Comparison of ENCODE assay signal across 31 mouse cellular contexts in genomic region chr4:144448546-144448945, GRCm38 (mm10). TPM values are rescaled to one million over a fixed set of nuclear protein-coding genes. Genes with fewer than 3 reads are reported as not detected.
A peak's percentile ranks its signal among the peaks of the same experiment; 100 is the strongest.
DNase-seq lines count a peak whose midpoint lies in the region; ATAC-seq lines count a peak whose summit lies in the region.
"Had no signal": no experiment of that assay in that cellular context is flagged by ENCODE, and none has a peak within 500 bp of the region (broad histone marks: within the 10 kb centered on the region; RNA-seq: fewer than 3 reads in every experiment).

No protein-coding gene starts in this region.

- H3K9ac ChIP-seq in intestine, embryonic 16.5 days (ENCODE audit: low read depth, low read length), result no peak overlapping the region
- no peak overlapping the region for H3K9ac ChIP-seq in hindbrain, embryonic 14.5 days
- H3K9ac ChIP-seq: embryonic facial prominence, embryonic 12.5 days; forebrain, embryonic 12.5 days had no signal

- no peak overlapping the region for H3K27ac ChIP-seq in hindbrain, embryonic 10.5 days
- H3K27ac ChIP-seq in intestine, embryonic 16.5 days (ENCODE audit: low read length), result no peak overlapping the region
- no peak overlapping the region for H3K27ac ChIP-seq in hindbrain, embryonic 14.5 days
- H3K27ac ChIP-seq: embryonic facial prominence, embryonic 12.5 days; forebrain, embryonic 10.5 days; forebrain, embryonic 12.5 days had no signal

- 89% methylated on average over 2 of the region's 2 CpGs for WGBS in hindbrain, embryonic 10.5 days
- WGBS in intestine, embryonic 16.5 days, result 81% methylated on average over 2 of the region's 2 CpGs
- 90% methylated on average over 2 of the region's 2 CpGs for WGBS in hindbrain, embryonic 14.5 days

- H3K4me2 ChIP-seq in intestine, embryonic 16.5 days (ENCODE audit: low read depth, low read length), result no peak overlapping the region
- H3K4me2 ChIP-seq in hindbrain, embryonic 14.5 days (replicated peaks), result no peak overlapping the region
- H3K4me2 ChIP-seq: embryonic facial prominence, embryonic 12.5 days; forebrain, embryonic 12.5 days had no signal

- H3K9me3 ChIP-seq in hindbrain, embryonic 10.5 days, result 0 out of 2 replicates have a peak, but pooled peaks cover 2% of the 10 kb centered on the region
- no peaks in the 10 kb centered on the region for H3K9me3 ChIP-seq in intestine, embryonic 16.5 days (ENCODE audit: control insufficient read depth, low read length)
- H3K9me3 ChIP-seq in hindbrain, embryonic 14.5 days (ENCODE audit: control insufficient read depth, low read length), result peaks cover 8% of the 10 kb centered on the region; the same call in 1 of the 2 replicates
- H3K9me3 ChIP-seq: embryonic facial prominence, embryonic 12.5 days had no signal

- no peaks in the 10 kb centered on the region for H3K36me3 ChIP-seq in hindbrain, embryonic 10.5 days
- no peaks in the 10 kb centered on the region for H3K36me3 ChIP-seq in intestine, embryonic 16.5 days (ENCODE audit: control insufficient read depth, insufficient read depth, low read length)
- no peaks in the 10 kb centered on the region for H3K36me3 ChIP-seq in hindbrain, embryonic 14.5 days (replicated peaks; ENCODE audit: control insufficient read depth, insufficient read depth)
- H3K36me3 ChIP-seq: embryonic facial prominence, embryonic 12.5 days; forebrain, embryonic 10.5 days; forebrain, embryonic 12.5 days; G1E had no signal

- H3K27me3 ChIP-seq in hindbrain, embryonic 10.5 days (ENCODE audit: insufficient read depth, poor library complexity, severe bottlenecking), result no peaks in the 10 kb centered on the region
- no peaks in the 10 kb centered on the region for H3K27me3 ChIP-seq in intestine, embryonic 16.5 days (replicated peaks; ENCODE audit: control insufficient read depth, insufficient read depth, low read length)
- no peaks in the 10 kb centered on the region for H3K27me3 ChIP-seq in hindbrain, embryonic 14.5 days (ENCODE audit: control insufficient read depth, insufficient read depth, low read length)
- H3K27me3 ChIP-seq: embryonic facial prominence, embryonic 12.5 days; forebrain, embryonic 12.5 days; Patski had no signal

- H3K4me3 ChIP-seq in hindbrain, embryonic 10.5 days, result no peak overlapping the region
- H3K4me3 ChIP-seq in intestine, embryonic 16.5 days (ENCODE audit: low read length), result no peak overlapping the region
- H3K4me3 ChIP-seq in hindbrain, embryonic 14.5 days (replicated peaks; ENCODE audit: low read length), result no peak overlapping the region
- H3K4me3 ChIP-seq: embryonic facial prominence, embryonic 12.5 days; forebrain, embryonic 10.5 days; forebrain, embryonic 12.5 days had no signal

- DNase-seq in heart, adult 11 months, result peak; percentile 0
- DNase-seq in heart, postnatal 25 days (ENCODE audit: low spot score), result no peak
- DNase-seq in gonadal fat pad, adult 2 months (ENCODE audit: low read depth), result peak; percentile 98
- DNase-seq in hindbrain, embryonic 10.5 days (ENCODE audit: low spot score), result no peak
- DNase-seq in hindbrain, embryonic 14.5 days (ENCODE audit: low spot score), result no peak
- DNase-seq: adrenal gland, adult 8-10 months; adrenal gland, postnatal 14 days; adrenal gland, postnatal 36 days; B cell, adult 2 months; cerebellum, adult 18-20 months; cerebellum, adult 8-10 months; cerebellum, adult 9-11 months; cerebellum, postnatal 14 days; cerebellum, postnatal 36 days had no signal

- intact Hi-C loops in heart, postnatal 25 days (cut with DNase I), result no loop called here

- peak; percentile 71 for ATAC-seq in common myeloid progenitor, adult 5-6 weeks (replicated peaks; ENCODE audit: low read depth, poor library complexity, severe bottlenecking)
- ATAC-seq in megakaryocyte progenitor cell, adult 5-6 weeks (replicated peaks; ENCODE audit: poor library complexity), result peak; percentile 92
- no peak for ATAC-seq in intestine, embryonic 16.5 days
- ATAC-seq in hindbrain, embryonic 14.5 days (ENCODE audit: low FRiP score), result no peak
- ATAC-seq: activated CD4-positive, CD25-positive, alpha-beta regulatory T cell, adult 4 months; CD4-positive, CD25-positive, alpha-beta regulatory T cell, adult 4 months; forebrain, embryonic 14.5 days; forebrain, embryonic 16.5 days; Patski had no signal

- H3K4me1 ChIP-seq in hindbrain, embryonic 10.5 days (replicated peaks), result no peaks in the 10 kb centered on the region
- H3K4me1 ChIP-seq in intestine, embryonic 16.5 days (ENCODE audit: control insufficient read depth, insufficient read depth, low read length), result no peaks in the 10 kb centered on the region
- no peaks in the 10 kb centered on the region for H3K4me1 ChIP-seq in hindbrain, embryonic 14.5 days (replicated peaks; ENCODE audit: control insufficient read depth, insufficient read depth, low read length)
- H3K4me1 ChIP-seq: embryonic facial prominence, embryonic 12.5 days; forebrain, embryonic 10.5 days; forebrain, embryonic 12.5 days had no signal

RNA-seq across cellular contexts. Expression of gene Gm9944, which starts 4.6 kb away (rescaled TPM):
- total RNA-seq in heart, postnatal 25 days (2021), result not detected
- not detected in 2 replicates for total RNA-seq in common myeloid progenitor, adult 5-6 weeks (2017)
- polyA plus RNA-seq in gonadal fat pad, adult 2 months (2012; rRNA removed), result not detected in 2 replicates
- total RNA-seq in megakaryocyte progenitor cell, adult 5-6 weeks (2015), result not detected in 2 replicates
- total RNA-seq in megakaryocyte progenitor cell, adult 5-6 weeks (2017), result not detected in 2 replicates
- not detected in 2 replicates for polyA plus RNA-seq in hindbrain, embryonic 10.5 days (2016; fragmentation: Nextera tagmentation; extraction: Ambion mirVana)
- not detected in 2 replicates for polyA plus RNA-seq in intestine, embryonic 16.5 days (2015; fragmentation: Nextera tagmentation; extraction: Ambion mirVana)
- polyA plus RNA-seq in hindbrain, embryonic 14.5 days (2014; fragmentation: Nextera tagmentation; extraction: Ambion mirVana), result not detected in 2 replicates
- total RNA-seq: adrenal gland, adult 18-20 months; adrenal gland, adult 8-10 months; adrenal gland, postnatal 14 days; adrenal gland, postnatal 36 days; CH12.LX; G1E had no signal
- polyA plus RNA-seq: activated CD4-positive, CD25-positive, alpha-beta regulatory T cell, adult 4 months; CD4-positive, CD25-positive, alpha-beta regulatory T cell, adult 4 months; cortical plate, adult 2 months; embryonic facial prominence, embryonic 12.5 days; embryonic facial prominence, embryonic 14.5 days; forebrain, embryonic 10.5 days; forebrain, embryonic 12.5 days; forebrain, embryonic 14.5 days; forebrain, embryonic 16.5 days; frontal cortex, adult 2 months; G1E; Patski had no signal

RNA-seq across cellular contexts. Expression of gene 1700012P22Rik, which starts 10.0 kb away (rescaled TPM):
- total RNA-seq in heart, postnatal 25 days (2021), result not detected
- not detected in 2 replicates for total RNA-seq in common myeloid progenitor, adult 5-6 weeks (2017)
- polyA plus RNA-seq in gonadal fat pad, adult 2 months (2012; rRNA removed), result 0.55 and 0.95 TPM in 2 replicates
- not detected in 2 replicates for total RNA-seq in megakaryocyte progenitor cell, adult 5-6 weeks (2015)
- total RNA-seq in megakaryocyte progenitor cell, adult 5-6 weeks (2017), result not detected in 2 replicates
- 0.16 and 0.47 TPM in 2 replicates for polyA plus RNA-seq in hindbrain, embryonic 10.5 days (2016; fragmentation: Nextera tagmentation; extraction: Ambion mirVana)
- polyA plus RNA-seq in intestine, embryonic 16.5 days (2015; fragmentation: Nextera tagmentation; extraction: Ambion mirVana), result not detected in 2 replicates
- 0.29 TPM in 1 of 2 replicates, not detected in the other for polyA plus RNA-seq in hindbrain, embryonic 14.5 days (2014; fragmentation: Nextera tagmentation; extraction: Ambion mirVana)
- total RNA-seq: adrenal gland, adult 18-20 months; adrenal gland, adult 8-10 months; adrenal gland, postnatal 14 days; adrenal gland, postnatal 36 days; CH12.LX; G1E had no signal
- polyA plus RNA-seq: activated CD4-positive, CD25-positive, alpha-beta regulatory T cell, adult 4 months; CD4-positive, CD25-positive, alpha-beta regulatory T cell, adult 4 months; cortical plate, adult 2 months; embryonic facial prominence, embryonic 12.5 days; embryonic facial prominence, embryonic 14.5 days; forebrain, embryonic 10.5 days; forebrain, embryonic 12.5 days; forebrain, embryonic 14.5 days; forebrain, embryonic 16.5 days; frontal cortex, adult 2 months; G1E; Patski had no signal

RNA-seq across cellular contexts. Expression of gene Aadacl3, which starts 15.0 kb away (rescaled TPM):
- not detected for total RNA-seq in heart, postnatal 25 days (2021)
- total RNA-seq in common myeloid progenitor, adult 5-6 weeks (2017), result not detected in 2 replicates
- not detected in 2 replicates for polyA plus RNA-seq in gonadal fat pad, adult 2 months (2012; rRNA removed)
- not detected in 2 replicates for total RNA-seq in megakaryocyte progenitor cell, adult 5-6 weeks (2015)
- total RNA-seq in megakaryocyte progenitor cell, adult 5-6 weeks (2017), result not detected in 2 replicates
- polyA plus RNA-seq in hindbrain, embryonic 10.5 days (2016; fragmentation: Nextera tagmentation; extraction: Ambion mirVana), result not detected in 2 replicates
- not detected in 2 replicates for polyA plus RNA-seq in intestine, embryonic 16.5 days (2015; fragmentation: Nextera tagmentation; extraction: Ambion mirVana)
- polyA plus RNA-seq in hindbrain, embryonic 14.5 days (2014; fragmentation: Nextera tagmentation; extraction: Ambion mirVana), result not detected in 2 replicates
- total RNA-seq: adrenal gland, adult 18-20 months; adrenal gland, adult 8-10 months; adrenal gland, postnatal 14 days; adrenal gland, postnatal 36 days; CH12.LX had no signal
- polyA plus RNA-seq: activated CD4-positive, CD25-positive, alpha-beta regulatory T cell, adult 4 months; CD4-positive, CD25-positive, alpha-beta regulatory T cell, adult 4 months; cortical plate, adult 2 months; embryonic facial prominence, embryonic 12.5 days; embryonic facial prominence, embryonic 14.5 days; forebrain, embryonic 10.5 days; forebrain, embryonic 12.5 days; forebrain, embryonic 14.5 days; forebrain, embryonic 16.5 days; frontal cortex, adult 2 months; G1E; Patski had no signal

RNA-seq across cellular contexts. Expression of gene Pramef12, which starts 40.3 kb away (rescaled TPM):
- not detected for total RNA-seq in heart, postnatal 25 days (2021)
- total RNA-seq in common myeloid progenitor, adult 5-6 weeks (2017), result not detected in 2 replicates
- 5.5 and 6.4 TPM in 2 replicates for polyA plus RNA-seq in gonadal fat pad, adult 2 months (2012; rRNA removed)
- total RNA-seq in megakaryocyte progenitor cell, adult 5-6 weeks (2015), result not detected in 2 replicates
- not detected in 2 replicates for total RNA-seq in megakaryocyte progenitor cell, adult 5-6 weeks (2017)
- not detected in 2 replicates for polyA plus RNA-seq in hindbrain, embryonic 10.5 days (2016; fragmentation: Nextera tagmentation; extraction: Ambion mirVana)
- polyA plus RNA-seq in intestine, embryonic 16.5 days (2015; fragmentation: Nextera tagmentation; extraction: Ambion mirVana), result 0.07 TPM in 1 of 2 replicates, not detected in the other
- polyA plus RNA-seq in hindbrain, embryonic 14.5 days (2014; fragmentation: Nextera tagmentation; extraction: Ambion mirVana), result not detected in 2 replicates
- total RNA-seq: adrenal gland, adult 18-20 months; adrenal gland, adult 8-10 months; adrenal gland, postnatal 14 days; adrenal gland, postnatal 36 days had no signal
- polyA plus RNA-seq: activated CD4-positive, CD25-positive, alpha-beta regulatory T cell, adult 4 months; CD4-positive, CD25-positive, alpha-beta regulatory T cell, adult 4 months; cortical plate, adult 2 months; embryonic facial prominence, embryonic 12.5 days; forebrain, embryonic 10.5 days; forebrain, embryonic 12.5 days; forebrain, embryonic 14.5 days; forebrain, embryonic 16.5 days; G1E had no signal

Comparison
In these comparisons a context has a peak if more than half of its experiments do, and no peak if none do; other contexts are left out.
1. DNase-seq: peak in heart, adult 11 months (single experiment) and gonadal fat pad, adult 2 months (single experiment); none in heart, postnatal 25 days (single experiment), hindbrain, embryonic 10.5 days (single experiment) and hindbrain, embryonic 14.5 days (single experiment).
2. ATAC-seq: peak in common myeloid progenitor, adult 5-6 weeks (single experiment) and megakaryocyte progenitor cell, adult 5-6 weeks (single experiment); none in intestine, embryonic 16.5 days (single experiment) and hindbrain, embryonic 14.5 days (single experiment).